Mouse (Mus musculus) left cerebral cortex, adult 18-20 months (tissue): ENCODE measurements around the gene Mindy4. TPM values are rescaled to one million over a fixed set of nuclear protein-coding genes. Genes with fewer than 3 reads are reported as not detected.

ENCODE experiments used
- DNase-seq, 2 experiments: peaks; one replicate each; pipeline ENCODE4 v3.0.0; 2021 to 2022; ENCODE audit warnings: low spot score in 2 of 2, mixed read lengths in 1 of 2
- total RNA-seq, 2 experiments: library from RNA; stranded (reverse); gene quantifications; 2 replicates each; pipeline ENCODE4 v1.2.3; 2021

The Mindy4 gene
- total RNA-seq, 2 experiments from 2014 or later = 8.8 to 8.9 TPM

DNA sequence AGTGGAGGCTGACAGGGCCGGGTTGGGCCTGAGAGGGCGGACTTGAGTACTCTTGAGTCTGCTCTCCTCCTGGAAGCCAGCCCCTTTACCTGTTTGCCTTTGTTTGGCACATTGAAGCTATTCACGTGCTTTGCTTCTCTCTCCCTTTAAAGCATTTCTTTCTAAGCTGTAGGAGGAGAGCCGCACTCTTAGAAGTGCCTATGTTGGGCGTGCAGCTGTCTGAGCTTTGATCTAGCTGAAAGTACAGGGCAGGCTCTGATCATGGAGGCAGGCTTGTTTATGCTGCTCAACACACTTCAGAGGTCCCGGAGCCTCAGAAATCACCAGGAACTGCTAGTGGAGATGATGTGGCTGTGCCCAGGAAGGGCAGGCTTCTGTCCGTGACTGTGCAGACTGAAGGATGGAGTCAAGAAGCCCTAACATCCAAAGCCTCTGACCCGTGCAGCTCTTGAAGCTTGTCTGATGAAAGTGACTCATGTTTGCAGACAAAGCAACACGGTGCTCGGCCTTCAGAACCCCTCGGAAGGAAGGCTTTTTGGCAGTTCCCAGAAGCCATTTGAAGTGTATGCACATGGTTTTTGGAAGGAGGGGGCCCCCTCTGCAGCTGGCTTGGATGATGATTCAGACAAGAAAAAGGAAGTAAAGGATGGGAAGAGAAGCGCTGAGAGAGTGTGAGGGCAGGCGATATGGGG lies 53.5 kb downstream of the Mindy4 start:
- no peak for DNase-seq

DNA sequence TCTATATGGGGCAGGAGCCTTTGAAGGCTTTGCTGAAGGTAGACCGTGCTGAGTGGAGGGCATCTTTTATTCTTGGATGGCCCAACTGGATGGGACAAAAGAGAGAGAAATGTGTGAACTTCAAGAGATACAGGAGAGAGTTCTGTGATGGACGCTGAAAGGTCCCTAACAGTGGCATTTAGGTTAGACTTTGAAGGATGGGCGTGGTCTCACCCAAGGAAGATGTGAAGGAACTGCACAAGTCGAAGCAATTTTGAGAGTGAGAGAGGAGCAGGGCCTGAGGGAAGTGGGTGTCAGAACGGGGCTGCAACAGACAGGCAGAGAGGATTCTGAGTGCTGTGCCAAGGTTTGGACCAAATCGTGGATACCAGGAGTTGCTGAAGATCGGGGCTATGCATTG lies 54.1 kb downstream of the Mindy4 start:
- no peak for DNase-seq

DNA sequence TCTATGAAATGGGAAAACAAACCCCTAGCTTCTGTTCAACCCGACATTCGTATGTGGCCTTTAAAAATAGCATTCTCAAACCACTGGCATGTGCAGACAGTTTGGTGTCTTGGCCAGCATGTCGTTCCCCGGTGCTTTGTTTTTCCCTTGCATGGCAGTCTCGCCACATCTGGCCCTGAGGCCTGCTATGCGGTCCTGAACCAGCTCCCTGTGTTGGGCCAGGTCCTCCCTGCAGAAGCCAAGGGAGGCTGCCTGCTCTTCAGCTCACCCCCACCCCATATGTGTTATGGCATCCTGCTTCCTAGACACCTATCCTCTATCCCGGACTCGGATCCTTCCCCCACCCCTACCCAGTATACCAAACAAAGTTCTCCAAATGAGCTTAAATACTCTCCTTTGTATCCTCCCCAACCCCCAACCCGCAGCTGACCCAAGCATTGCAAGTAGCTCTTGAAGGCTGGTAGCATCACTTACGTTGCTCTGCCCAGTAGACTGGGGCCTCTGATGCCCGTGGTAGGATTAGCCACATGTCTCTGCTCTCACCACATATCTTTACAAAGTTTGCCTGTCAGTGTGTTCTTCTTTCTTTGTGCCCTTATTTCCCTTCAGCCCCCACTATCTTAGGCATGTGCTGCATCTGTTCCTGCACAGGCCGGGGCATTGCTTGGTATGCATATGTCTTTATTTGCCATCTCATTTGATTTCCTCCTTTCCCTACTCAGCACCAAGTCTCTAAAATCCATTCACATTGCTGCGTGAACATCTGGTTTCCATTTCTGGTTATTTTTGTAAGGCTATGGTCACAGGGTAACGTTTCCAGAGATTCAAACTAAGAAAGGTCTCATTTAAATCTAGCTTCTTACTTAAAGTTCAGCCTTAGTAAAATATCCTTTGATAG lies 55.5 kb downstream of the Mindy4 start:
- no peak for DNase-seq

DNA sequence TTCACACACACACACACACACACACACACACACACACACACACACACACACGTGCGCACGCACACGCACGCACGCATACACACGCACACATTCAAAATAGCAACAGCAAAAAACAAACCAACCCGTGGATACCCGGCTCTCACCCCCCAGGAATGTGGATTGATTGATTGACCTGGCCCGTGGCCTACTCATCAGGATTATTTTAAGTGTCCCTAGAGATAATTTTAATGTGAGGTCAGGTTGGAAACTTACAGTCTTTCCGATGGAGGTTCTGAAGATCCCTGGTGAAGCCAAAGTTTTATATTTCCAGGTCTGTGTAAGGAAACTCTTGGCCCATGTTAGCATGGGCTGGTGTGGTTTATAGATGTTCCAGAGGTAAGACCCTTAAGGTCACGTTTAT lies 59.0 kb downstream of the Mindy4 start:
- no peak for DNase-seq

DNA sequence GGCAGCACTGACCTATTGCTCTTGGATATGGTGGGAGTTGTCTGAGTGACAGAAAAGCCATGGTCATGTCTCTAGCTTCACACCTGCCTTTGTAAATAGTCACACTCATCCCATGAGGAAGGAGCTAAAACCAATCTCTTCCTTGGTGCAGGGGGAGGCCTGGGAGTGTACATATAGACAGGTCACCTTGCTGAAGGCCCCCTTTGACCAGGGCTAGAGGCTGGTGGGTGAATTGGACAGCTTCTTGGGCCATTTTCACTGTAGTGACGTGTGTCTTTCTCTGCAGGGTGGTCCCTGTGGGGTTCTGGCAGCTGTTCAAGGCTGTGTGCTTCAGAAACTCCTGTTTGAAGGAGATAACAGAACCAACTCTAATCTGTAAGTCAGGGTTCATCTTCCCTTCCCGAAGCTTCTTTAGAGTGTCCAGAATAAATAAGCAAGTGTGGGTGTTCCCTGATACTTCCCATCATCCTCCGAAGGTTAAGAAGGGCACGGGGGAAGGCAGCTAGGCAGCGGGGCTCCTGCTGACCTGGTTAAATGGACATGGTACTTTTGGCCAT lies 60.4 kb downstream of the Mindy4 start:
- no peak for DNase-seq

DNA sequence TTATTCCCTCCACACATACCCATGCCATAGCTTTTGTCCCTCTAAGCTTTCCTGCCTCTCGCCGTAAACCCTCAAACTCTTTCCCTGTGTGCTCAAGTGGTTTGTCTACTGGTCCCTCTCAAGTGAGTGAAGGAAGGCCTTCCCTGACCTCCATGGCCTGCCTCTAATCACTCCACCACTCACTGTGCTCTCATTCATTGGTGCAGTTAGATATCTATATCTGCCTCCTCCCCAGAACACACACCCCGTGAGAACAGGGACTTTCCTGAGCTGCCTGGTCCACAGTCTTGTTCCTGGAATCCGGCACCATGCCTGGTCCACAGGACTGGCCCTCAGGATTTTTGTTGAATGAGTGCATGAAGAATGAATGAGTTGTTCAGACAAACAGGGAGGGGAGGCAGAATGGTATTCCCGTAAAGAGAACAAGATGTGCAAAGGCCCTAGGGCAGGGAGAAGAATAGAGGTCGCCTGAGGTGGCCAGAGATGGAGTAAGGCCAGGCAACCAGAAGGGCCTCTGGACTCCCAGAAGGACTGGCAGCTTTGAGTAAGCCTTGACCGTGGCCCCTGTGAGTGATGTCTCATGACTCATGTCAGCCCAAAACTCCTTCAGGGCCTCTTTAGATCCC lies 61.7 kb downstream of the Mindy4 start:
- no peak for DNase-seq

DNA sequence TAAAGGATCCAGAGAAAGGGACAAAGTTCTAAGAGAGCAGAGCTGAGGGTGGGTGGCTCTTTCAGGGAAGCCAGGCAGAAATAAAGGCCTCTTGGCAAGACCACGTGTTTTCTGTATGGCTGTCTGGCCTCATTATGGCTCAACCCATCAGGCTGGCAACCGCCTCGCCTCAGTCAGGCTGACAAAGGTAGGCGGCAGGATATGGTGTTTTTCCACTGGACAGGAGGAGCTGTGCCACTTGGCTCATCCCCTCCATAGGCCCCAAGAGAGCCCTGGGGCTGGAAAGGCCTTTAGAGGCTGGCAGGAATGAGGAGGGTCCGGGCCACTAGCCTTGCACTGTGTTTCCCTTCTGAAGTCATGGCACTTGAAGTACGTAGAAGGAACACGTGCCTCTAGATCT lies 69.8 kb downstream of the Mindy4 start:
- DNase-seq = peak in 1 of 2 experiments; percentile 23

DNA sequence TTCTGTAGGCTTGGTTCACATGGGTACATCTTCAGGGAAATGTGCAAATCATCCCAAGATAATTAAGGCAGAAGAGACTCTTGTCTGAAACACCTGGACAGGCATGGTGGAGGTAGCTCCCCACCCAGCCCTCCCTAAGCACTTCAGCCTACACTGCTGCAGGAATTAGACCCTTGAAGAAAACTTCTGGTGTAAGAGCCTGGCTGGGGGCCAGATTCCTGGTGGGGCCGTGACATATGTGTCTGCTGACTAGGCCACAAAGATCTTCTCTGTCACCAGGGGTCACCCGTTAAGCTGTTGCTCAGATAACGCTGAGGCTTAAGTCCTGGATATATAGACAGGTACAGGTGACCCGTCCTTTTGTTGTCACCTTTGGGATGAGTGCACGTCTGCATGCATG lies 70.3 kb downstream of the Mindy4 start:
- no peak for DNase-seq

DNA sequence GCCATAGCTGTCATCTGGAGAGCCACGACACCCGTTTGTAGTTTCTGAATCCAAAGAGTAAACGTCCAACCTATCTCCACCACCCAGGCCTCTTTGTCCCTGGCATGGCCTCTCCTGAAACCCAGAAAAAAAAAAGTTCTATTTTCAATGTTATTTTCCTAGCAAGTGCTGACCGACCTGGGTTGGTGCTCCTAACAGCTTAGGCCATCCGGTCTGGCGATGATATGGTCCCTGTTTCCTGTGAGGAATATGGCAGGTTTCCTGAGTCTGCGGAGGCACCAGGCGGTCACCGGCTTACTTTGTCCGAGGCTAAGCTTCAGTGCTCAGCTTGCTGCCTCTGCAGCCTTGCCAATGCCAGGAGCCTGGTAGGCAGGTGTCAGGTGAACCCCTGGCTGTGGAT lies 71.8 kb downstream of the Mindy4 start:
- DNase-seq = no peak

DNA sequence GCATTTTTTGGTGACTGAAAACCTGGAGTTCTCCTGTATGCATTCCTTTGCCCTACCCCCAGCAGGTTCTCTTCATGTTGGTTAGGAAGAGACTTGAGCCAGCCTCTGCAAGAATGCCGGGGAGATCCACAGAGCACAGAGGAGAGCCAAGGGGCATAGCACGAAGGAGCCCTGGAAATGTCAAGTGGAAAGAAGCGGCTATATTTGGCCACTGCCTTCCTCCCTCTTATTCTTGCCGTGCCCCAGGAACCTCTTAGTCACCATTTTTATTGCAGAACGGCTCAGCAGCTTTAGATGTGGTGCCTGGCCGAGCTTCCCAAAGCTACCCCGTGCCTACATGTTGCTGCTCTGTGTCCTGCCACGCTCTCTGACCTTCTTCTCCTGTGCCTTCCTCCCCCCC lies 72.6 kb downstream of the Mindy4 start:
- no peak for DNase-seq

DNA sequence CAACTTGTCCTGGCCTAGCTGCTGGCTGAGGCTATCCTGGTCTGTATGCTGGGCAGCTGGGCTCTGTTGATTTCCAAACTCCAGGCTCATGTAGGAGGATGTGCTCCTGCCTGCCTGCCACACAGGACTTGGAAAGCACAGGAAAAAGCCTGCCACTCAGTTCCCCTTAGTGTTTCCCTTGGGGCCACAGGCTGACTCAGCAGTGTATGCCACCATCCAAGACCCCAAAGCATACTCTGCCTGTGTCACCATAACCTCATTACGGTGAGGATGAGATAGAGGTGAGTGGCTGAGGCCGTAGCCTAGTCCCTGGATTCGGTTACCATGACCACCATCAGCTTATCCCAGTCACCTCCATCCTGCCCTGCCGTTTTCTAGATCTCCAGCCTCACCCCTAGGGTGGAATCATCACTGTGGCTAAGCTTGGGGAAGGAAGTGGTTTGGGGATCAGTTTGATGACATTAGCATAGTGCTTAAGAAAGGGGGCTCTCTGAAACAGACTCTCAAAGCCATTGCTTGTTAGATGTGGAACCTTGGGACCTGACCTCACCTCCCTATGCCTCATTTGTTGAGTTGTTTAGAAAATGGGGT lies 73.6 kb downstream of the Mindy4 start:
- DNase-seq = no peak

DNA sequence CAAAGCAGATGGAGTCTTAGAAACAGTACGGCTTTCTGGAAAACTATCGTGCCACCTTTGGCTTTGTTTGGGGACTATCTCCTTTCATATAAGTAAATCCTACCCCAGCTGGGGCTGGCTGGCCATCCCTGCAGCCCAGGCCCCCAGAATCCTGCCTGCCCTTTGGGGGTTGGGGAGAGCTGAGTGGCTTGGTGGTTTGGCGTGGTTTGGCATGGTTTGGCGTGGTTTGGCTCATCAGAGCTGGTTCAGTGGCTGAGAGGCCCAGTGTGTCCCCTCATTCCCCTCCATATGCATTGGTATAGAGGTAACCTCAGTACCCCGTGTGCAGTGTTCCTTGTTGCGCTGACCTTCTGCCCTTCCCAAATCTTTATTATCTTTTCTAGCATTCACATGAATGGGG lies 74.9 kb downstream of the Mindy4 start:
- no peak for DNase-seq

DNA sequence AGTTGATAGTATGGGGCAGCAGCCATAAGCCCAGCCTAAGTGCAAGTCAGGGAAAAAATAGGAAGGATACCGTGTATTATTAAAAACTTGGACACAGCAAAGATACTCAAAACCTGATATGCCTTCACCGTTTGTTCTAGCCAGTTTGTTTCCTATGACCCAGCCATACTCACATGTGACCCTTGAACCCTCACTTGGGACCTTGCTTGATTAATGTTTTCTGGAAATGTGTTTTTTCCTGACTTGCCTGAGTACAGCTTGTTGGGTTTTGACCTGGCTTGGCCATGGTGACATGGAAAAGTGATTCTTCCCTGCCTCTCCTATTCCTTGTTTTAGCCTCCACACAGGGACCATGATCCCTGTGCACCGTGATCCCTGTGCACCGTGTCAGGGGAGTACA lies 75.3 kb downstream of the Mindy4 start:
- no peak for DNase-seq

DNA sequence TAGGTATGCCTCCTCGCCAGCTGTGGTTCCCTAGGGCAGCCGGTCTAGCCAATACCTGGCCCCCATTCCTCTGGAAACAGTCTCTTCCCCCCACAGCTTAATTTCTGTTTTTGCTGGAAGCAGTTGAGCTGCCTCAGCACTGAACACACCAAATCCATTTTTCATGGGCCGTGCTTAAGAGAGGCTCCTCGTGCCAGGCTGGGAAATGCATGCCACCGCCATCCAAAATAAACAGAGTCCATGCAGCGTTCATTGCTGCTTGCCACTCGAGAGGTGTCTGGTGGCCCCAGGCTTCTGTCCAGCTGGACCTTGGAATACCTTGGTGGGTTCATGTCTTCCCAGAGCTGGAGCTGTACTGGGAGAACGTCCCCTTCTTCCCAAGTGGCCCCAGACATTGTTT lies 77.8 kb downstream of the Mindy4 start:
- no peak for DNase-seq

DNA sequence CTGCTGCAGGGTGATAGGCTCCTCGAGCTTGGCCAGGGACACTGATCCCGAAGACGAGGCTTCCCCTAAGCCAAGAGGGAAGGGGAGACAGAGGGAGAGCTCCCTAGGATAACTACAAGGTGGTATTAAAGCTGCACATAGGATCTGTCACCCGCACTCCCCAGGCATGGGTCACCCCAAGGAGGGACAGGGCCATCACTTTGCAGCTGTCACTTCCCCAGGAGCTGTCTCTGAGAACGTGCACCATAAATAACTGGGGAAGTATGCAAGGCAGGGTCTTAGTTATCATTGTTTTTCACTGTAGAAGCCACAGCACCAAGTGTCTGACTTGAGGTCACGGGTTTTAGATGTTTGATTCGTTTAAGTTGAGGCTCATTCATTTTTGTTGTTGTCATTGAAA lies 78.5 kb downstream of the Mindy4 start:
- DNase-seq = no peak

DNA sequence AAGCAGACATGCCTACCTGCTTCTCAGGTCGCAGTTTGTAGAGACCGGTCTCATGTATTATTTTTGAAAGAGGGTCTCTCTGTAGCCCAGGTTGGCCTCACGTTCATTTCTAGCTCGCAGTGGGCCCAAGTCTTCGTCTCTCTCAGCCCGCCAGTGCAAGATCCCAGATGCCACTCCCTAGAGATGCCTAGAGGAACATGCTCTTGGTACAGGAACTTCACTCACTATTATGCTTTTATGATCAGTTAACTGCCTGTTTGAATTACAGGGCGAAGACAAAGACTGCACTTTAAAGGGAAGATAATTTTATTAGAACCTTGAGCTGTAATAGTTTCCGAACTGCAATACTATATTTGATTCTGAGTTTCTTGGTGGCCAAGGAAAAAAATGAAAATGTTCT lies 79.2 kb downstream of the Mindy4 start:
- DNase-seq = no peak

DNA sequence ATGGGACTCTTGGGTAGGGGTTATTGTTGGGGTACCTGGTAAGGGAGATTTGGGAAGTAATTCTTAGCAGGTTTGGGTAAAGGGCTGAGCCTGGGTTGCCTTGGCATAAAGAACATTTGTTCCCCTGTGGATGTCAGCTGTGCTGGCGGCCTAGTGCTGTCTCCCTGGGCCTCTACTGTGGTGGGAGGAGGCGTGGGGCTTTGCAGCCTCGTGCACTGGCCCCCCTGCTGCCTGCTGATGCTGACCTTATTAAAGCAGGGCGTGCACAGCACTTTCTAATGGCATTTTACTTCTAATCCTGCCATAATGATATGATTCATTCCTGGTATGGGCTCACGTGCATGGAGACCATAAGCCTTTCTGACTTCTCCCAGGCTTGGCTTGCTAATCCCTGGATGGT lies 82.0 kb downstream of the Mindy4 start:
- no peak for DNase-seq

DNA sequence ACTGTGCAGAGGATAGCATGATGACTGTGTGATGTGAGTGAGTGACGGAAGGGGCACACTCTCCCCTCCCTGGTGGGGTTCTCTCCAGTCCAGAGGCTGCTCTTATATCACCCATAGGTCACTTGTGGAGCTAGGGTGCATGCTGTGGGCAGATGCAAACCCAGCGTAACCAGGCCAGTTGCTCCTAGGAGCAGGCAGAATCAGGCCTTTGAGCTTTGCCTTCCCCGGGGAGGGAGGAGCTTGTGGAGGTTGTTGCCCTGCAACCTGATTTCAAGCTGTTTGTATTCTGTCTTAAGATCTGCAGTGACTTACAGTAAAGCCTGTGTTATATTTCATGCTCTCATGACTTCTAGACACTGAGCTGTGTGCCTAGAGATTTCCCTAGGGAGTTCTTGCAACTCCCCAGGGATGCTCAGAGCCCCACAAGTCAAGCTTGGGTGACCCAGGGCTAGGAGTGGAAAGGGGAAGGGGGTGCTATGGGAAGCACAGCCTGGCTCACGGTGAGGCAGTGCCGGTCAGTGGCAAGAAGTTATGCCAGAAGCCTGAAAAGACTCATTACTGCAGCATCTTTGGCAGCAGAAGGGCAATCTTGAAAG lies 84.9 kb downstream of the Mindy4 start:
- no peak for DNase-seq

DNA sequence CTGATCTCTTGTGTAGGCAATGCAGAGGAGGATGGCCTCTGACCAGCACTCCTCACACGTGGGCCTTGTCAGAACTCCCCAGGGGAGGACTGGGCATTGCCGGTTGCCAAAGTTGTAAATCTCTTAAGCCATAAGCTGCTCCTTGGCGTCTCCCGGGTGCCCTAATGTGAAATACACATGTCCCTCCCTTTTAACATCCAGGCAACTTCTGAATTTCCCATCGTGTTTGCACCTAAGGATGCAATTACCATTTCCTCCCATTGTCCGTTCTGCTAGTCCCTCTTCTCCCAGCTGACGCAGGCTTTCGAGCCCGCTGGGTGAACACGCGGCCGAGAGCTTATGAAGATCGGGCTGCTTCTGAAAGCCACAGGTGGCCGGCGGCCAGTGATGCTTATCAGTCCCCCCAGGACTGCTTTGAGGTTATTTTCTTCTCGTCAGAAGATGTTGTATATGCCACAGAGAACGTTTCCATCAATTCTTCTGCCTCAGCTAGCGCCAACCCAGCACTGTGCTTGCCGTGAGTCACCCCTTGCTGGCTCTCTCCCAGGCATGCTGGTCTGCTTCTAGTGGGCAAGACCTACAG lies 91.5 kb downstream of the Mindy4 start:
- DNase-seq = no peak

DNA sequence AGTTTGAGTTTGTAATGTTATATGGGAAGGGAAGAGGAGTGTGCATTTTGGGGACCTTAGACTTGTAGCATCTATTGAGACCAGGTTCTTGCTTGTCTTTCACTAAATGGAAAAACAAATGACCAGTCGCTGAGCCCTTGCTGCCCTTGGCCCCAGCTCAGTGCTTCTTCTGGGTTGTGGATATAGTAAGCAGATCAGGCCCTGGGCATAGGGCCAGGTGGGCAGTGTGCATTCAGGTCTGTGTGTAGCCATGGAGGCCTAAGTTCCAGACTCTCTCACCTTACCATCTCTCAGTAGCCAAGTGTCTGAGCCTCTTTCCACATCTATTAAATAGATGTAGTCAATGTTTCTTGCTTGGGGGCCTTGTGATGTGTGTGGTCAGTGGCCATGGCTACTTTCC lies 92.1 kb downstream of the Mindy4 start:
- no peak for DNase-seq

DNA sequence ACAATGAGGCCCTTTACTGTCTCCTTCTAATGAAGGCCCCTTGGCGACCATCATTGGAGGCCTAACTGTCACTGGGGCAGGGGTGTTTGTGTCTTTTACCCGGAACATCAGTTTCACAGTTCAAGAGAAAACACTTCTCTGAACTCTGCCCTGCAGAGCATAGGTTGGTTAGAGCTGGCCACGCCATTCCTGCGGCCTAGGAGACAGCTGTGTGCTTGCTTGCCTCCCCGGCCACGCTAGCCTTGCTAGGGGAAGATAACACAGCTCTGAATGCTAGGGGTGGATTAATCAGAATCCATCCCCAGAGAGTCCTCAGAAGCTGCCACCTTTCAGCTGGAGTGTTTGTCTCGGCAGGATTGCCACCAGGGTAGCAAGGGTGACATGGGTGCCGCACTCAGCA lies 96.3 kb downstream of the Mindy4 start:
- no peak for DNase-seq
